Mouse (Mus musculus) ZHBTc4 (cell line): ENCODE data around the gene Xlr5a.
"Not testable (repeated sequence)": the region's sequence is repeated elsewhere in the genome, so short reads cannot be mapped to it uniquely, and the experiment has no call there.

Experiments
- DNase-seq: peaks from one replicate; pipeline ENCODE4 v3.0.0-alpha.2; 2011; ENCODE audit warnings: low read depth, low spot score

Gene Xlr5a

DNA sequence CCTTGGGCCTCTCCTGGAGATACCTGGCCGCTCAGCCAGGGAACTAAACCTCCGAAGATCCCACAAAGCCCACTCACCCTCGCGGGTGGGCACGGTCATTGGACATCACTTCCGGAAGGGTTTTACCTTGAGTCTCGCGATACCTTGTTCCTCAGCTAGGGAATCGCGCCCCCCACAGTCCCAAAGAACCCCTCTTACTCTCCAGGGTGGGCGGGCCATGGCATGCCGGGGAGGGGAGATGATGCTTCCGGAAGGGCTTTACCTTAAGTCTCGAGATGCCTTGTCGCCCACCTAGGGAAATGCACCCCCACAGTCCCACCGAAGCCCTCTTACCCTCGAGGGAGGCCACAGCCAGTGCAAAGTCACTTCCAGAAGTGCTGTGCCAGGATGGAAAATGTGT is at the start of gene Xlr5a, which contains the start of gene Xlr5c:
Gene Xlr5a (minus strand): TSS at position 101 of the 400 bp plus-strand sequence.
Gene Xlr5c (minus strand): TSS at position 101 of the 400 bp plus-strand sequence.
- not testable (repeated sequence) for DNase-seq

GRCm38 (mm10) chrX:73342483-73342895 is 49.7 kb upstream of the Xlr5a start, which contains the start of gene Zfp275:
Zfp275 (plus strand) TSS chrX:73342621.
- DNase-seq = peak; percentile 89

DNA sequence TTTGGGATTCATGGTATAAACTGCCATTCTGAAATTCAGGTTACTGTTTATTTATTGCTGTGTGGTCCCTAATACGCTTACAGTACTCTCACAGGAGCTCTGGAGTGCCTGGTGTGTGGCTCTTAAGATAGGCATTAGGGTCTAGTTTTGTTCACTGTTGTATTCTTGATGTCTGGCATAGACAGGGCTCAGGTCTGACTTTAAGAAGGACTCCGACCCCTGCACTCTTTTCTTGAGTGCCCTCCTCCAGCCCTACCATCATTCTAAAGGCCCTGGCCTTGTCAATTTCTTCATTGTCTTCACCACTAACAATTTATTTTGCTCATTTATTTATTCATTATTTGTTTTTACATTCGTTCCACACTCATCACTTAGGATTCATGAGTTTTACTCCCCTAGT is 49.3 kb upstream of the Xlr5a start:
- no peak for DNase-seq

DNA sequence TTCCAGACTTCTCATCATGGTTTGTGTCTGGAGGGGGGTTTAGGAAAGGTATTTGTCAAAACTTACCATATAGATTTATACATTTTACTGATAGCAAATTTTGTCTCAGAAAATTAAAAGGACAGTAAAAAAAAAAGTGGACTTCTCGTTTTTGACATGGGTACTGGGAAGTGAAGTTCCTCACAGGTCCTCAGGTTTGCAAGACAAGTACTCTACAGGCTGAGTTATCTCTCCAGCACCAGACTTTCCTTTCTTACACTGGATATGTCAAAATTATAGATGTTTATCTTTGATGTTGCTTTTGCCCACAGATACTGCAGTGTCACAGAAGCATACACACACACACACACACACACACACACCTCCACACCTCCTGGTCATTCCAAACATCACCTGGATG is 48.7 kb upstream of the Xlr5a start:
- DNase-seq = no peak

- no peak for DNase-seq
Observed at GRCm38 (mm10) chrX:73336740-73337139, 44.0 kb upstream of the Xlr5a start, which contains the start of gene Gm45015. Gm45015 (minus strand) TSS chrX:73336840.

- DNase-seq = no peak
Observed at GRCm38 (mm10) chrX:73333548-73333947, 40.8 kb upstream of the Xlr5a start.

- DNase-seq = no peak
Observed at GRCm38 (mm10) chrX:73327215-73327614, 34.4 kb upstream of the Xlr5a start.

GRCm38 (mm10) chrX:73321029-73321428 is 28.3 kb upstream of the Xlr5a start:
- no peak for DNase-seq

DNA sequence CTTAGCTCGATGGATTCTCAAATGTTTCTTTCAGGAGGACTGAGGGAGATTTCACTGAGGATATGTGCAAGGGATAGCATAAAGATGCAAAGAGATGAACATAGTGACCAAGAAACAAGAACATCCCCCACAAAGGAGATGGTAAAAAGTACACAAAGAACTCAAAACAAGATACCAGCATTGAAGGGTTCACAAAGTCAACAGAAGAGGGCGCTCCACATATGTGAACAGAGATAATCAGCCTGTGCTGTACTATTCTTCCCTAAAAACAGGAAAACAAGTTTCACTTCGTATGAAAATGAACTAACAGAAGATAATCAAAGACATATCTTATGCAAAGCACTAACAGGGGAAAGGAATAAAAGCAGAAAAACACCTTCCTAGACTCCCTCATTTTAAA is 19.7 kb upstream of the Xlr5a start:
- DNase-seq = peak; percentile 46

DNA sequence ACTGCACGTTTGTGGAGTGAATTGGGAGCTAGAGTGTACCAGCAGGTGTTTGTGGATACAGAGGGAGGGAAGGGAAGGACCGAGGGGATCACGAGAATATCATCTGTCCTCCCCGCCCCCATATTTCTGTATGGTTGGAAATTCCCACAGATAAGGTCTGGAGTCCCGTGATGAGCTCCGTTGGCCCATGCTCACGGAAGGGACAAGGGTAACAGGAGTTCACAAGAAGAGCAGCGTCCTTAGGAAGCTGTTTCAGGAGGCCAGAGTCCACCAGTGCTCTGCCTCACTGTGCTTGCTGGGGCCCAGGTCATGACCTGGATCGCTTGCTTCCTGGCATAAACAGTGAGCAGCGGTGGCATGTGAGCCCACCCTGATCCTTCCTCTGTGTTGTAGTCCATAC is 3.0 kb upstream of the Xlr5a start:
- DNase-seq = not testable (repeated sequence)

DNA sequence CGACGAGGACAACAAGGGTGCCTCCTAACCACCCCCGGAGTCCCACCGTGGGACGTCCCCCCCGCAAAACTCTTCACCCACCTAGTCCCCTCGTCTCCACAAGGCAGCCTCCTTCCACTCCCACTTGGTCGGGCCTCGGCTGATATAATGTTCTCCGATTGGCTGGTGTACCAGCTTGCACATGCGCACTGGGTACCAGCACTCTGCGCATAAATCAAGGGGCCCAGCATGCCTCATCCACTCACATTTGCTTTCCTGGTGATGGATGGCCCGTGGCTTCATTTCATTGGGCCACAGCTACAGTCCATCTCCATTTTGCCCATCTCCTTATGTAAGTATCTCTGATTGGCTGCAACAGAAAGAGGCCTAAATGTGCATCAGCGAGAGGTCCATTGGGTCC is 27.5 kb downstream of the Xlr5a start, which contains the start of gene Xlr3c:
Gene Xlr3c (minus strand): TSS at position 121 of the 400 bp plus-strand sequence.
- not testable (repeated sequence) for DNase-seq

- not testable (repeated sequence) for DNase-seq
Observed at GRCm38 (mm10) chrX:73262428-73262827, 30.3 kb downstream of the Xlr5a start.

DNA sequence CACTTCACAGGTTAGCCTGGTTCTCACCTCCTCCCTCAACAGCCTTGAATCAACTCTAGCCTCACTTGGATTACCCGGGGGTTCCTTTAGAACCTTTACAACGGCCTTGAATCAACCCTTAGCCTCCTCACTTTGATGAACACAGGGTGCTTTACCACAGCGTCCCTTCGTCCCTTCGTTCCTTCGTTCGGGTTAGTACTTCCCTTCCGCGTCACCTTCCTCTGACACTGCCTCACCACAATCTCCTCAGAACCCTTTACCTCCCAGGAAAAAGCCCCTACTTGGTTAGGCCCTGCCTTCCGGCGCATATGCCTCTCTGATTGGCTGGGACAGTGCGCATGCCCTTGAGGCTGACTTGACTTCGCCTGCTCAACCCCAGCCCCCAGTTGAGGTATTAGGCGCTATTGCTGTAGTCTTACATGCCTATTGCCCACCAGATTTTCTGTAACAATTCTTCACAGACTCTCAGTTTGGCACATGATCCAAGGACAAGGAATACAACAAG is 49.9 kb downstream of the Xlr5a start, which contains the start of gene Xlr4c:
Gene Xlr4c (minus strand): TSS at position 310 of the 505 bp plus-strand sequence.
- not testable (repeated sequence) for DNase-seq

GRCm38 (mm10) chrX:73229288-73229687 is 63.5 kb downstream of the Xlr5a start:
- DNase-seq = peak; percentile 0

- DNase-seq = peak; percentile 55
Observed at GRCm38 (mm10) chrX:73228606-73229214, 64.1 kb downstream of the Xlr5a start.

DNA sequence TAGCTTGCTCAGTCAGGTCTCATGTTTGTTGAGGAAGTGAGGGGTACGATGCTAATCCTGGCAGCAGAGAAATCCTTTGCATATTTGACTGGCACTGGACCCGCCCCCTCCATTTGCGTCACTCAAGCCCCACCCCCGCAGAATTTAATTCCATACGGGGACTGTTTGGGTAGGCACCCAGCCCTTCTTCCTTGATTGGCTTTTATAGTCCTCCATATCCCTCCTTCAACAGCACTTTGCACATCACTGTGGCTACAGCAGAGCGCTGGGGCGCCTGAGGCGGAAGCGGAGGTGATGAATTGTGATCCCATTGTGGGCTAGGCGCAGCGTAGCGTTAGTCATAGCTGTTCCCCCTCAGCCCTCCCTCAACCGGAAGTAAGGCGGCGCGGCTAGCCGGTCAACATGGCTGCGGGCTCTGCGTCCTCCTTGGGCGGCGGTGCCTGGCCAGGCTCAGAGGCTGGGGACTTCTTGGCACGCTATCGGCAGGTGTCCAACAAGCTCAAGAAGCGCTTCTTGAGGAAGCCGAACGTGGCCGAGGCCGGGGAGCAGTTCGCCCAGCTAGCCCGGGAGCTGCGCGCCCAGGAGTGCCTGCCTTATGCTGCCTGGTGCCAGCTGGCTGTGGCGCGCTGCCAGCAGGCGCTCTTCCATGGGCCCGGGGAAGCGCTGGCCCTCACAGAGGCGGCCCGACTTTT is 64.7 kb downstream of the Xlr5a start, which contains the start of gene F8a:
Gene F8a (plus strand): TSS at position 378 of the 692 bp plus-strand sequence.
- peak; percentile 84 for DNase-seq

GRCm38 (mm10) chrX:73225365-73225764 is 67.4 kb downstream of the Xlr5a start:
- DNase-seq = no peak

- DNase-seq = not testable (repeated sequence)
Observed at GRCm38 (mm10) chrX:73213819-73214564, 78.8 kb downstream of the Xlr5a start, which contains the start of gene Xlr4b. Xlr4b (plus strand) TSS chrX:73214333.

DNA sequence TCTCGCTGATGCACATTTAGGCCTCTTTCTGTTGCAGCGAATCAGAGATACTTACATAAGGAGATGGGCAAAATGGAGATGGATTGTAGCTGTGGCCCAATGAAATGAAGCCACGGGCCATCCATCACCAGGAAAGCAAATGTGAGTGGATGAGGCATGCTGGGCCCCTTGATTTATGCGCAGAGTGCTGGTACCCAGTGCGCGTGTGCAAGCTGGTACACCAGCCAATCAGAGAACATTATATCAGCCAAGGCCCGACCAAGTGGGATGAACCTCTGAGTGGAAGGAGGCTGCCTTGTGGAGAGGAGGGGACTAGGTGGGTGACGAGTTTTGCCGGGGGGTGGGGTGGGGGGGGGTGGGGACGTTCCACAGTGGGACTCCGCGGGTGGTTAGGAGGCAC is 100.8 kb downstream of the Xlr5a start, which contains the start of gene Xlr3b:
Gene Xlr3b (plus strand): TSS at position 274 of the 400 bp plus-strand sequence.
- peak; percentile 5 for DNase-seq

DNA sequence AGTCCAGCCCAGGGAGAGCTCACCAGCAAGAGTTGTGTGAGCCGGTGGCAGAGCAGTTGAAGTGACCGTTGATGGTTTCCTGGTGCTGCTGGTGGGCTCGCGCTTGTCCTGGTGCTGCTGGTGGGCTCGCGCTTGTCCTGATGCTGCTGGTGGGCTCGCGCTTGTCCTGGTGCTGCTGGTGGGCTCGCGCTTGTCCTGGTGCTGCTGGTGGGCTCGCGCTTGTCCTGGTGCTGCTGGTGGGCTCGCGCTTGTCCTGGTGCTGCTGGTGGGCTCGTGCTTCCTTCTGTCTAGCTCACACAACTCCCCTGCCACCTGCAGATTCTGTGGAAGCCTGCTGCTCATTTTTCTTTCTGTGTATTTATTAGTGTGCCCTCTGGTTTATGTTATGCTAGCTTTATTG is 115.9 kb downstream of the Xlr5a start, which contains the start of gene Spin2d:
Gene Spin2d (minus strand): TSS at position 101 of the 400 bp plus-strand sequence.
- DNase-seq = not testable (repeated sequence)

DNA sequence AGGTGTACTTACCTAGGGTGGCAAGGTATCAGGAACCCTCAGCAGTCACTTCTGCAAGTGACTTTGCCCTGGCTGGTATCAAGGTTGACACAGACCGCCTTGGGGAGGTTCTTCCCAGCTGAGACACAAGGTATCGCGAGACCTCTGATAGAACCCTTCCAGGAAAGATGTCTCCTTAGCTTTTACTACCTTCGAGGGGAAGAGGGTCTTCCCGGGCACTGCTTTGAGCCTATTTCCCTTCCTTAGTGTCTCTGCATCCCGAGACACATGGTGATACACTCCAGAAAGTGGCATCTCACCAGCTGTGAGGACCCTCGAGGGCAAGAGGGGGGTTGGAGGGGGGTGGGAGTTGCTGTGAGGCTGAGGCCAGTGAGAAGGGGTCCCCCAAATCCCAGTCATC is 143.4 kb downstream of the Xlr5a start, which contains the start of gene DXBay18:
Gene DXBay18 (minus strand): TSS at position 101 of the 400 bp plus-strand sequence.
- not testable (repeated sequence) for DNase-seq
